Mouse (Mus musculus) small intestine, adult 2 months (tissue): ENCODE measurements around the gene Aqp6.

Experiments used
- CTCF ChIP-seq: fragments of 200-500 bp; IDR thresholded peaks from 2 replicates; pipeline ENCODE4 v1.5.1; 2012; ENCODE audit warnings: low read depth, mild to moderate bottlenecking, control low read depth, inconsistent platforms, low read length, moderate library complexity, mixed read lengths; ENCODE audit not compliant: insufficient replicate concordance, insufficient read length; ENCODE audit errors: extremely low read depth
- POLR2A ChIP-seq: fragments of 200-500 bp; IDR thresholded peaks from 2 replicates; pipeline ENCODE4 v1.6.1; 2012; ENCODE audit warnings: low read depth, mild to moderate bottlenecking, control low read depth, inconsistent platforms, low read length, moderate library complexity

GRCm38 (mm10) chr15:99650304-99650703 is 49.1 kb downstream of the Aqp6 start:
- no peak for TF ChIP-seq POLR2A
- TF ChIP-seq CTCF: no peak
